In the genomic region with DNA sequence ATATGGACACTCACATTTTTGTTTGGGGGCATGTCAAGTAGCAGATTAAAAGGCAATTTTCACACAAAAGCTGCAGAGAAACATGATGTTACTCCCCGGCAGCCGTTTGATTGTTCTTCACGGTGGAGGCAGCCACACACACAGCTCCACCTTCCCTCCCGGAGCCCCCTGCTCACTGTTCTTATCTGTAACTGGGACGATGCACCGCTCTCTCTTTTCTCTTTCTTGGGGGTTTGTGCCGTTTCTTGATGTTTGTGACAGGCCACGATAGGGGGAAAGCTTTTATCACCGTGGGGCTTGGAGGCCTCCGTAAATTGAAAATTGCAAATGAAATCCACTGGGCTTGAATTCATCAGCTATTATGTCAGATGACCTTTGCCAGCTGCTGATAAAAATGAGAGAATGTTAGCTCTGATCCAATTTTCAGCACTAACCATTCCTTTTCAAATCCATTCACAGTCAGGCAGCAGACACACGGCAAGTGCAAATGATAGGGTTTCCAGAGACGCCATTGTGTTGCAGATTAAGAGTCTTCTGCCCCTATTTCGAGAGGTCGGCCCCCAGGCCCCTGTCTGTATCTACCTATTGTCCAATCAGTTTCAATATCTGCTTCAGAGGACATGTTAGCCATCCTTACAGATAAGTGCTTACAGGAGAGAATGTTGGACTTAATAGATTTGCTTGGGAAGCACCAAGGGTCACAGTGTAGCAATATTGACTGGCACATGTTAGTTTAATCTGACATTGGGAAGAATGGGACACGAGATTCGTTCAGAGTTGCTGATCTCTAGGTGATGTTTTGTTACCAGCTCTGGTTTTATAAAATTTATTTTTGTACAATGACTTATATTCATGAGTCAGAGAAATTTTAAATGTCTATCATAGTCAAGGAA, we compare ENCODE assay signal across 17 mouse cellular contexts.
A peak's percentile ranks its signal among the peaks of the same experiment; 100 is the strongest.
DNase-seq lines count a peak whose midpoint lies in the region; ATAC-seq and TF ChIP-seq lines count a peak whose summit lies in the region.
"Had no signal": no experiment of that assay in that cellular context is flagged by ENCODE, and none has a peak within 500 bp of the region (broad histone marks: within the 10 kb centered on the region; RNA-seq: fewer than 3 reads in every experiment).

No protein-coding gene starts in this region.

- ATAC-seq in liver, postnatal 0 days: peak; percentile 53
- no peak for ATAC-seq in liver, embryonic 11.5 days (replicated peaks; ENCODE audit: low FRiP score)
- peak; percentile 55; the same call in 1 of the 2 replicates for ATAC-seq in hindbrain, embryonic 13.5 days (ENCODE audit: low FRiP score)
- ATAC-seq in neural tube, embryonic 15.5 days (ENCODE audit: low FRiP score): no peak
- no peak for ATAC-seq in kidney, embryonic 15.5 days (replicated peaks; ENCODE audit: low FRiP score)
- ATAC-seq: intestine, postnatal 0 days had no signal

- H3K9me3 ChIP-seq in liver, postnatal 0 days (ENCODE audit: low read length): 0 out of 2 replicates have a peak, but pooled peaks cover 1% of the 10 kb centered on the region
- no peaks in the 10 kb centered on the region for H3K9me3 ChIP-seq in liver, embryonic 11.5 days (ENCODE audit: control insufficient read depth, low read length)
- no peaks in the 10 kb centered on the region for H3K9me3 ChIP-seq in hindbrain, embryonic 13.5 days
- H3K9me3 ChIP-seq in neural tube, embryonic 15.5 days (replicated peaks): no peaks in the 10 kb centered on the region
- no peaks in the 10 kb centered on the region for H3K9me3 ChIP-seq in kidney, embryonic 15.5 days (replicated peaks)
- H3K9me3 ChIP-seq: liver, embryonic 13.5 days; neural tube, embryonic 13.5 days; stomach, embryonic 15.5 days had no signal

- no peak overlapping the region for H3K27ac ChIP-seq in liver, postnatal 0 days (ENCODE audit: low read depth)
- no peak overlapping the region for H3K27ac ChIP-seq in liver, embryonic 11.5 days (ENCODE audit: low read depth, low read length)
- H3K27ac ChIP-seq in hindbrain, embryonic 13.5 days: peak overlapping the region; percentile 60
- no peak overlapping the region for H3K27ac ChIP-seq in neural tube, embryonic 15.5 days (replicated peaks)
- no peak overlapping the region for H3K27ac ChIP-seq in kidney, embryonic 15.5 days
- H3K27ac ChIP-seq: liver, embryonic 13.5 days; neural tube, embryonic 13.5 days; stomach, embryonic 15.5 days had no signal

- H3K36me3 ChIP-seq in liver, postnatal 0 days (replicated peaks; ENCODE audit: insufficient read depth, low read length): no peaks in the 10 kb centered on the region
- no peaks in the 10 kb centered on the region for H3K36me3 ChIP-seq in liver, embryonic 11.5 days (ENCODE audit: control insufficient read depth, insufficient read depth, low read length)
- no peaks in the 10 kb centered on the region for H3K36me3 ChIP-seq in hindbrain, embryonic 13.5 days
- no peaks in the 10 kb centered on the region for H3K36me3 ChIP-seq in neural tube, embryonic 15.5 days
- no peaks in the 10 kb centered on the region for H3K36me3 ChIP-seq in kidney, embryonic 15.5 days
- H3K36me3 ChIP-seq: liver, embryonic 13.5 days; neural tube, embryonic 13.5 days; stomach, embryonic 15.5 days had no signal

- WGBS in liver, postnatal 0 days (ENCODE audit: insufficient replicate concordance): 53% methylated on average over 16 of the region's 16 CpGs
- 43% methylated on average over 16 of the region's 16 CpGs for WGBS in liver, embryonic 11.5 days
- WGBS in hindbrain, embryonic 13.5 days: 19% methylated on average over 16 of the region's 16 CpGs
- WGBS in neural tube, embryonic 15.5 days: 32% methylated on average over 16 of the region's 16 CpGs
- 68% methylated on average over 16 of the region's 16 CpGs for WGBS in kidney, embryonic 15.5 days

- TF ChIP-seq EP300 in liver, postnatal 0 days (IDR thresholded peaks at IDR 0.05; ENCODE audit: low read depth): no peak

- 0 out of 2 replicates have a peak, but pooled peaks cover 2% of the 10 kb centered on the region for H3K4me1 ChIP-seq in liver, postnatal 0 days (ENCODE audit: insufficient read depth)
- no peaks in the 10 kb centered on the region for H3K4me1 ChIP-seq in liver, embryonic 11.5 days (replicated peaks; ENCODE audit: control insufficient read depth, insufficient read depth, low read length)
- H3K4me1 ChIP-seq in hindbrain, embryonic 13.5 days (replicated peaks): peaks cover 26% of the 10 kb centered on the region
- peaks cover 18% of the 10 kb centered on the region for H3K4me1 ChIP-seq in neural tube, embryonic 15.5 days
- H3K4me1 ChIP-seq in kidney, embryonic 15.5 days: peaks cover 6% of the 10 kb centered on the region
- H3K4me1 ChIP-seq: liver, embryonic 13.5 days; stomach, embryonic 15.5 days had no signal

- no peak overlapping the region for H3K9ac ChIP-seq in liver, postnatal 0 days (replicated peaks)
- no peak overlapping the region for H3K9ac ChIP-seq in liver, embryonic 11.5 days (ENCODE audit: low read depth, low read length)
- H3K9ac ChIP-seq in hindbrain, embryonic 13.5 days: no peak overlapping the region
- H3K9ac ChIP-seq in neural tube, embryonic 15.5 days (replicated peaks): no peak overlapping the region
- no peak overlapping the region for H3K9ac ChIP-seq in kidney, embryonic 15.5 days
- H3K9ac ChIP-seq: liver, embryonic 13.5 days; neural tube, embryonic 13.5 days; stomach, embryonic 15.5 days had no signal

- H3K4me3 ChIP-seq in liver, postnatal 0 days (ENCODE audit: low read depth, low read length): no peak overlapping the region
- no peak overlapping the region for H3K4me3 ChIP-seq in liver, embryonic 11.5 days (ENCODE audit: low read depth, low read length)
- no peak overlapping the region for H3K4me3 ChIP-seq in hindbrain, embryonic 13.5 days
- H3K4me3 ChIP-seq in neural tube, embryonic 15.5 days (replicated peaks): no peak overlapping the region
- no peak overlapping the region for H3K4me3 ChIP-seq in kidney, embryonic 15.5 days (replicated peaks)
- H3K4me3 ChIP-seq: liver, embryonic 13.5 days; neural tube, embryonic 13.5 days; stomach, embryonic 15.5 days had no signal

- intact Hi-C loops in heart, postnatal 14 days (cut with DNase I): no loop called here

- TF ChIP-seq CTCF in liver, postnatal 0 days (IDR thresholded peaks at IDR 0.05; ENCODE audit: low read depth): no peak

- peak; percentile 71 for DNase-seq in heart, adult 11 months
- no peak for DNase-seq in heart, postnatal 14 days
- DNase-seq in liver, postnatal 0 days: no peak
- no peak for DNase-seq in liver, embryonic 11.5 days (ENCODE audit: low spot score)
- DNase-seq in urinary bladder, postnatal 36 days (ENCODE audit: low spot score in 2 of 2): no peak
- DNase-seq: B cell, adult 2 months; cerebellum, adult 11 months; cerebellum, postnatal 25 days; kidney, postnatal 25 days; liver, embryonic 13.5 days; lung, postnatal 14 days had no signal

- H3K4me2 ChIP-seq in liver, postnatal 0 days (ENCODE audit: low read depth, low read length): no peak overlapping the region
- no peak overlapping the region for H3K4me2 ChIP-seq in liver, embryonic 11.5 days
- peak overlapping the region; percentile 36 for H3K4me2 ChIP-seq in hindbrain, embryonic 13.5 days
- peak overlapping the region; percentile 7; the same call in 1 of the 2 replicates for H3K4me2 ChIP-seq in neural tube, embryonic 15.5 days
- no peak overlapping the region for H3K4me2 ChIP-seq in kidney, embryonic 15.5 days
- H3K4me2 ChIP-seq: liver, embryonic 13.5 days; neural tube, embryonic 13.5 days; stomach, embryonic 15.5 days had no signal

- H3K27me3 ChIP-seq in liver, postnatal 0 days (ENCODE audit: insufficient read depth, low read length): no peaks in the 10 kb centered on the region
- H3K27me3 ChIP-seq in liver, embryonic 11.5 days (replicated peaks; ENCODE audit: control insufficient read depth, insufficient read depth, low read length): no peaks in the 10 kb centered on the region
- H3K27me3 ChIP-seq in hindbrain, embryonic 13.5 days: peaks cover 24% of the 10 kb centered on the region; the same call in 1 of the 2 replicates
- no peaks in the 10 kb centered on the region for H3K27me3 ChIP-seq in neural tube, embryonic 15.5 days (replicated peaks)
- no peaks in the 10 kb centered on the region for H3K27me3 ChIP-seq in kidney, embryonic 15.5 days
- H3K27me3 ChIP-seq: liver, embryonic 13.5 days; stomach, embryonic 15.5 days had no signal

Comparison
In these comparisons a context has a peak if more than half of its experiments do, and no peak if none do; other contexts are left out.
1. ATAC-seq: peak in liver, postnatal 0 days (single experiment) and hindbrain, embryonic 13.5 days (single experiment); none in liver, embryonic 11.5 days (single experiment), neural tube, embryonic 15.5 days (single experiment) and kidney, embryonic 15.5 days (single experiment).
2. H3K4me2 ChIP-seq: peak in hindbrain, embryonic 13.5 days (single experiment) and neural tube, embryonic 15.5 days (single experiment); none in liver, postnatal 0 days (single experiment), liver, embryonic 11.5 days (single experiment) and kidney, embryonic 15.5 days (single experiment).